Mouse (Mus musculus): Measurements from ENCODE around the gene Sh2d1a. TPM values are rescaled to one million over a fixed set of nuclear protein-coding genes. Genes with fewer than 3 reads are reported as not detected.

Gene Sh2d1a
- 0.12 TPM in 1 of 2 replicates, not detected in the other for polyA plus RNA-seq (2014; fragmentation: Nextera tagmentation; extraction: Ambion mirVana)

- DNase-seq (ENCODE audit: low spot score) (no peak), ATAC-seq (replicated peaks; ENCODE audit: low FRiP score) (no peak)
- WGBS, result 73% methylated on average over 13 of the region's 13 CpGs
- Histone ChIP-seq H3K27me3 (replicated peaks; ENCODE audit: control insufficient read depth, insufficient read depth, low read length) (no peaks in the 10 kb centered on the region), H3K4me3 (ENCODE audit: low read depth, low read length) (no peak within 1 kb of the TSS), H3K9me3 (ENCODE audit: control insufficient read depth, low read length) (no peaks in the 10 kb centered on the region), H3K27ac (ENCODE audit: low read depth, low read length) (no peak within 1 kb of the TSS), H3K9ac (ENCODE audit: low read depth, low read length) (no peak within 1 kb of the TSS), H3K4me2 (no peak within 1 kb of the TSS), H3K4me1 (replicated peaks; ENCODE audit: control insufficient read depth, insufficient read depth, low read length) (no peaks in the 10 kb centered on the region), H3K36me3 (ENCODE audit: control insufficient read depth, insufficient read depth, low read length) (no peaks in the 10 kb centered on the region)
Observed at GRCm38 (mm10) chrX:42502291-42503043, at the start of gene Sh2d1a. TSS of gene Sh2d1a (plus strand) at chrX:42502453.

- Histone ChIP-seq H3K4me3 (ENCODE audit: low read depth, low read length) (no peak overlapping the region), H3K4me2 (no peak overlapping the region), H3K9ac (ENCODE audit: low read depth, low read length) (no peak overlapping the region), H3K4me1 (replicated peaks; ENCODE audit: control insufficient read depth, insufficient read depth, low read length) (no peaks in the 10 kb centered on the region), H3K27ac (ENCODE audit: low read depth, low read length) (no peak overlapping the region), H3K9me3 (ENCODE audit: control insufficient read depth, low read length) (no peaks in the 10 kb centered on the region), H3K27me3 (replicated peaks; ENCODE audit: control insufficient read depth, insufficient read depth, low read length) (no peaks in the 10 kb centered on the region), H3K36me3 (ENCODE audit: control insufficient read depth, insufficient read depth, low read length) (no peaks in the 10 kb centered on the region)
- WGBS, result 78% methylated on average over 1 of the region's 1 CpGs
- no peak for DNase-seq (ENCODE audit: low spot score)
- ATAC-seq (replicated peaks; ENCODE audit: low FRiP score), result no peak
Observed at GRCm38 (mm10) chrX:42453001-42453400, 49.3 kb upstream of the Sh2d1a start.

GRCm38 (mm10) chrX:42454533-42454932 lies 47.7 kb upstream of the Sh2d1a start:
- DNase-seq (ENCODE audit: low spot score), result no peak
- no peaks in the 10 kb centered on the region for H3K27me3 ChIP-seq (replicated peaks; ENCODE audit: control insufficient read depth, insufficient read depth, low read length)
- 70% methylated on average over 7 of the region's 7 CpGs for WGBS

GRCm38 (mm10) chrX:42489446-42489845 lies 12.8 kb upstream of the Sh2d1a start, which contains the start of gene Tex13c2:
TSS of gene Tex13c2 (plus strand) at chrX:42489691.
- no peak within 1 kb of the TSS for H3K4me3 ChIP-seq (ENCODE audit: low read depth, low read length)
- no peaks in the 10 kb centered on the region for H3K36me3 ChIP-seq (ENCODE audit: control insufficient read depth, insufficient read depth, low read length)
- DNase-seq (ENCODE audit: low spot score), result no peak
- H3K27me3 ChIP-seq (replicated peaks; ENCODE audit: control insufficient read depth, insufficient read depth, low read length), result no peaks in the 10 kb centered on the region
- H3K4me2 ChIP-seq, result no peak within 1 kb of the TSS
- ATAC-seq (replicated peaks; ENCODE audit: low FRiP score), result no peak
- no peaks in the 10 kb centered on the region for H3K9me3 ChIP-seq (ENCODE audit: control insufficient read depth, low read length)
- no peak within 1 kb of the TSS for H3K27ac ChIP-seq (ENCODE audit: low read depth, low read length)
- 86% methylated on average over 16 of the region's 16 CpGs for WGBS
- no peak within 1 kb of the TSS for H3K9ac ChIP-seq (ENCODE audit: low read depth, low read length)
- no peaks in the 10 kb centered on the region for H3K4me1 ChIP-seq (replicated peaks; ENCODE audit: control insufficient read depth, insufficient read depth, low read length)

More at GRCm38 (mm10) chrX:42454533-42454932, 47.7 kb upstream of the Sh2d1a start:
- H3K36me3 ChIP-seq (ENCODE audit: control insufficient read depth, insufficient read depth, low read length), result no peaks in the 10 kb centered on the region
- no peak for ATAC-seq (replicated peaks; ENCODE audit: low FRiP score)
- no peak overlapping the region for H3K9ac ChIP-seq (ENCODE audit: low read depth, low read length)
- H3K9me3 ChIP-seq (ENCODE audit: control insufficient read depth, low read length), result no peaks in the 10 kb centered on the region
- H3K27ac ChIP-seq (ENCODE audit: low read depth, low read length), result no peak overlapping the region
- no peaks in the 10 kb centered on the region for H3K4me1 ChIP-seq (replicated peaks; ENCODE audit: control insufficient read depth, insufficient read depth, low read length)
- H3K4me3 ChIP-seq (ENCODE audit: low read depth, low read length), result no peak overlapping the region
- H3K4me2 ChIP-seq, result no peak overlapping the region

GRCm38 (mm10) chrX:42490336-42490735 lies 11.9 kb upstream of the Sh2d1a start:
- WGBS, result 82% methylated on average over 8 of the region's 8 CpGs
- DNase-seq (ENCODE audit: low spot score), result no peak
- no peak overlapping the region for H3K27ac ChIP-seq (ENCODE audit: low read depth, low read length)
- H3K4me2 ChIP-seq, result no peak overlapping the region
- no peak for ATAC-seq (replicated peaks; ENCODE audit: low FRiP score)
- H3K9ac ChIP-seq (ENCODE audit: low read depth, low read length), result no peak overlapping the region
- H3K9me3 ChIP-seq (ENCODE audit: control insufficient read depth, low read length), result no peaks in the 10 kb centered on the region
- H3K4me3 ChIP-seq (ENCODE audit: low read depth, low read length), result no peak overlapping the region
- no peaks in the 10 kb centered on the region for H3K27me3 ChIP-seq (replicated peaks; ENCODE audit: control insufficient read depth, insufficient read depth, low read length)
- no peaks in the 10 kb centered on the region for H3K4me1 ChIP-seq (replicated peaks; ENCODE audit: control insufficient read depth, insufficient read depth, low read length)
- H3K36me3 ChIP-seq (ENCODE audit: control insufficient read depth, insufficient read depth, low read length), result no peaks in the 10 kb centered on the region

- Histone ChIP-seq H3K36me3 (ENCODE audit: control insufficient read depth, insufficient read depth, low read length) (no peaks in the 10 kb centered on the region), H3K27me3 (replicated peaks; ENCODE audit: control insufficient read depth, insufficient read depth, low read length) (no peaks in the 10 kb centered on the region), H3K4me3 (ENCODE audit: low read depth, low read length) (no peak overlapping the region), H3K4me1 (replicated peaks; ENCODE audit: control insufficient read depth, insufficient read depth, low read length) (no peaks in the 10 kb centered on the region), H3K4me2 (no peak overlapping the region), H3K9me3 (ENCODE audit: control insufficient read depth, low read length) (no peaks in the 10 kb centered on the region), H3K9ac (ENCODE audit: low read depth, low read length) (no peak overlapping the region), H3K27ac (ENCODE audit: low read depth, low read length) (no peak overlapping the region)
- no peak for DNase-seq (ENCODE audit: low spot score)
- no peak for ATAC-seq (replicated peaks; ENCODE audit: low FRiP score)
Observed at GRCm38 (mm10) chrX:42500538-42500937, 1.7 kb upstream of the Sh2d1a start.

GRCm38 (mm10) chrX:42511105-42511504 lies 8.9 kb downstream of the Sh2d1a start:
- 66% methylated on average over 2 of the region's 2 CpGs for WGBS
- no peaks in the 10 kb centered on the region for H3K27me3 ChIP-seq (replicated peaks; ENCODE audit: control insufficient read depth, insufficient read depth, low read length)
- no peak overlapping the region for H3K9ac ChIP-seq (ENCODE audit: low read depth, low read length)
- no peaks in the 10 kb centered on the region for H3K4me1 ChIP-seq (replicated peaks; ENCODE audit: control insufficient read depth, insufficient read depth, low read length)
- ATAC-seq (replicated peaks; ENCODE audit: low FRiP score), result no peak
- no peak overlapping the region for H3K4me3 ChIP-seq (ENCODE audit: low read depth, low read length)
- H3K27ac ChIP-seq (ENCODE audit: low read depth, low read length), result no peak overlapping the region
- H3K36me3 ChIP-seq (ENCODE audit: control insufficient read depth, insufficient read depth, low read length), result no peaks in the 10 kb centered on the region
- no peaks in the 10 kb centered on the region for H3K9me3 ChIP-seq (ENCODE audit: control insufficient read depth, low read length)
- DNase-seq (ENCODE audit: low spot score), result no peak
- H3K4me2 ChIP-seq, result no peak overlapping the region

- H3K9ac ChIP-seq (ENCODE audit: low read depth, low read length), result no peak overlapping the region
- H3K27ac ChIP-seq (ENCODE audit: low read depth, low read length), result no peak overlapping the region
- H3K4me3 ChIP-seq (ENCODE audit: low read depth, low read length), result no peak overlapping the region
- no peak overlapping the region for H3K4me2 ChIP-seq
- no peaks in the 10 kb centered on the region for H3K36me3 ChIP-seq (ENCODE audit: control insufficient read depth, insufficient read depth, low read length)
- no peaks in the 10 kb centered on the region for H3K27me3 ChIP-seq (replicated peaks; ENCODE audit: control insufficient read depth, insufficient read depth, low read length)
- no peak for DNase-seq (ENCODE audit: low spot score)
- H3K4me1 ChIP-seq (replicated peaks; ENCODE audit: control insufficient read depth, insufficient read depth, low read length), result no peaks in the 10 kb centered on the region
- no peaks in the 10 kb centered on the region for H3K9me3 ChIP-seq (ENCODE audit: control insufficient read depth, low read length)
- ATAC-seq (replicated peaks; ENCODE audit: low FRiP score), result no peak
Observed at GRCm38 (mm10) chrX:42512567-42512966, 10.3 kb downstream of the Sh2d1a start.

GRCm38 (mm10) chrX:42522868-42523267 lies 20.6 kb downstream of the Sh2d1a start:
- Histone ChIP-seq H3K4me2 (no peak overlapping the region), H3K4me1 (replicated peaks; ENCODE audit: control insufficient read depth, insufficient read depth, low read length) (no peaks in the 10 kb centered on the region), H3K36me3 (ENCODE audit: control insufficient read depth, insufficient read depth, low read length) (no peaks in the 10 kb centered on the region), H3K9ac (ENCODE audit: low read depth, low read length) (no peak overlapping the region), H3K27ac (ENCODE audit: low read depth, low read length) (no peak overlapping the region), H3K9me3 (ENCODE audit: control insufficient read depth, low read length) (no peaks in the 10 kb centered on the region), H3K27me3 (replicated peaks; ENCODE audit: control insufficient read depth, insufficient read depth, low read length) (no peaks in the 10 kb centered on the region), H3K4me3 (ENCODE audit: low read depth, low read length) (no peak overlapping the region)
- DNase-seq (ENCODE audit: low spot score) (no peak), ATAC-seq (replicated peaks; ENCODE audit: low FRiP score) (no peak)
- WGBS, result 85% methylated on average over 2 of the region's 2 CpGs
